Mouse (Mus musculus) liver, embryonic 16.5 days (tissue): ENCODE results near the gene Akap4. TPM values are rescaled to one million over a fixed set of nuclear protein-coding genes. Genes with fewer than 3 reads are reported as not detected.

Experiments used
- ATAC-seq: fragments of 200-750 bp; cut with Nextera tagmentation; 2 replicates; pipeline ENCODE4 v1.8.0; 2017; ENCODE audit warnings: low read depth, mild to moderate bottlenecking, moderate number of reproducible peaks, moderate library complexity
- H3K27ac ChIP-seq: fragments of 300-500 bp; sonication (generic); 2 replicates; pipeline ENCODE4 v1.5.1; 2014; ENCODE audit warnings: mild to moderate bottlenecking, low read length
- H3K27me3 ChIP-seq: fragments of 300-500 bp; sonication (generic); 2 replicates; pipeline ENCODE4 v1.6.1; 2014; ENCODE audit warnings: low read depth, low read length, mixed read lengths; ENCODE audit not compliant: control insufficient read depth, insufficient read depth
- H3K36me3 ChIP-seq: fragments of 300-500 bp; sonication (generic); 2 replicates; pipeline ENCODE4 v1.6.1; 2014; ENCODE audit warnings: mild to moderate bottlenecking; ENCODE audit not compliant: control insufficient read depth, insufficient read depth
- H3K4me1 ChIP-seq: fragments of 300-500 bp; sonication (generic); 2 replicates; pipeline ENCODE4 v1.6.1; 2014; ENCODE audit warnings: low read depth, low read length, mixed read lengths; ENCODE audit not compliant: control insufficient read depth
- H3K4me2 ChIP-seq: fragments of 300-500 bp; sonication (generic); 2 replicates; pipeline ENCODE4 v1.6.1; 2014; ENCODE audit warnings: low read depth, low read length, mixed read lengths
- H3K4me3 ChIP-seq: fragments of 300-500 bp; sonication (generic); 2 replicates; pipeline ENCODE4 v1.5.1; 2014; ENCODE audit warnings: low read depth, mild to moderate bottlenecking, low read length
- H3K9ac ChIP-seq: fragments of 300-500 bp; sonication (generic); 2 replicates; pipeline ENCODE4 v1.6.1; 2014; ENCODE audit warnings: low read depth, low read length
- H3K9me3 ChIP-seq: fragments of 300-500 bp; sonication (generic); replicated peaks from 2 replicates; pipeline ENCODE4 v1.6.1; 2016; ENCODE audit warnings: low read length; ENCODE audit not compliant: control insufficient read depth
- WGBS: fragments of 180-500 bp; shearing (Covaris S2); extraction: QIAGEN DNeasy Blood & Tissue Kit; methylation state at CpG from one replicate; pipeline ENCODE4 v1.1.7; 2014; ENCODE audit not compliant: insufficient replicate concordance; 5-methylcytosine and 5-hydroxymethylcytosine counted together
- polyA plus RNA-seq: library from polyadenylated mRNA; unstranded; fragments of >200 nt; fragmentation: Nextera tagmentation; extraction: Ambion mirVana; gene quantifications from 2 replicates; pipeline ENCODE4 v1.2.1, GENCODE M21; 2015

Akap4 gene
- polyA plus RNA-seq, 1 experiment from 2014 or later, result not detected

GRCm38 (mm10) chrX:7102280-7102679 lies 35.0 kb downstream of the Akap4 start:
- Histone ChIP-seq H3K4me1 (no peaks in the 10 kb centered on the region), H3K27ac (no peak overlapping the region), H3K4me2 (no peak overlapping the region), H3K9ac (no peak overlapping the region), H3K9me3 (no peaks in the 10 kb centered on the region), H3K27me3 (no peaks in the 10 kb centered on the region), H3K4me3 (no peak overlapping the region), H3K36me3 (no peaks in the 10 kb centered on the region)
- ATAC-seq, result no peak

GRCm38 (mm10) chrX:7114885-7115284 lies 47.6 kb downstream of the Akap4 start:
- no peaks in the 10 kb centered on the region for H3K9me3 ChIP-seq
- H3K36me3 ChIP-seq, result no peaks in the 10 kb centered on the region
- no peaks in the 10 kb centered on the region for H3K27me3 ChIP-seq
- H3K9ac ChIP-seq, result no peak overlapping the region
- H3K4me1 ChIP-seq, result no peaks in the 10 kb centered on the region
- WGBS, result 62% methylated on average over 3 of the region's 3 CpGs
- no peak overlapping the region for H3K4me2 ChIP-seq
- no peak overlapping the region for H3K4me3 ChIP-seq
- ATAC-seq, result no peak
- H3K27ac ChIP-seq, result no peak overlapping the region

DNA sequence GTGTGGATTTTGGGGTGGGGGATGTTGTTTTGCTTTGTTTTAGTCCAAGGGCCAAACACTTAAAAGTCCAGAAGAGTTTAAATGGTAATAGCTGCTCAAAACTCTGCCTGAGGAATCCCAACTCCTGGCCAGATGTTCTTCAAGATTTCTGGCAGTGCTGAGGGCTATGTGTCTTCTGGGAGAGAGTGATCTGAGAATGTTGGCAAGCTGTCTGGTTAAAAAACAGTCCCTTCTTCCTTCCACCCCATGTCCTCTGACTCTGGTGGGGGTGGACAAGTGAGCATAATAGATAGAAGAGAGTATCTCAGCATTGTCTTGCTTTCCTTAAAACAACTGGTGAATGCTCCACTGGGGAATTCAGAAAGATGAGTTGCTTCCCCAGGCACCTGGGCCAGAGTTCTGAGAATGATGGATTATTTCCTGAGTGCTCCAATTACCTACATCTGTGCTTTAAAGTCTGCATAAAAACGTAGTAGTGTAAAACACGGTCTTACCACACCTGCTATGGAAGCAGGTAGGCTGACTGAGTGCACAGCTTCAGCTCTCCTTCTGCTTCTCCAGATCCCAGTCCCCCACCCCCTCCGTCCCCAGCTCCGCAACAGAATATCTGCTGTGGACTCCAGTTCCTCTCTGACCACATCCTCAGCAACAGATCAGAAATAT lies 54.4 kb downstream of the Akap4 start:
- H3K9me3 ChIP-seq, result no peaks in the 10 kb centered on the region
- no peaks in the 10 kb centered on the region for H3K27me3 ChIP-seq
- no peak overlapping the region for H3K9ac ChIP-seq
- no peak overlapping the region for H3K4me3 ChIP-seq
- WGBS, result 49% methylated on average over 4 of the region's 4 CpGs
- no peaks in the 10 kb centered on the region for H3K4me1 ChIP-seq
- no peak overlapping the region for H3K27ac ChIP-seq
- no peak for ATAC-seq
- no peak overlapping the region for H3K4me2 ChIP-seq
- H3K36me3 ChIP-seq, result no peaks in the 10 kb centered on the region

Other genes starting within 250 kb of the Akap4 start
- gene Ccnb3, start 25.9 kb upstream of the Akap4 start, polyA plus RNA-seq, result 0.02 TPM in 1 of 2 replicates, not detected in the other